Mouse (Mus musculus) frontal cortex, adult 2 months (tissue): ENCODE measurements around the gene Mfsd12. TPM values are rescaled to one million over a fixed set of nuclear protein-coding genes. Genes with fewer than 3 reads are reported as not detected.

Source experiments
- DNase-seq, 2 experiments: peaks; one replicate each; pipeline ENCODE4 v3.0.0; 2022; ENCODE audit warnings: low spot score in 1 of 2; ENCODE audit errors: extremely low spot score in 1 of 2
- polyA plus RNA-seq: library from polyadenylated mRNA; depleted of rRNA; stranded (reverse); fragments of >200 nt; gene quantifications from 2 replicates; pipeline ENCODE4 v1.2.3, GENCODE M21; 2012; rRNA removed

The Mfsd12 gene
- polyA plus RNA-seq, 1 experiment, result 27.5 TPM

DNA sequence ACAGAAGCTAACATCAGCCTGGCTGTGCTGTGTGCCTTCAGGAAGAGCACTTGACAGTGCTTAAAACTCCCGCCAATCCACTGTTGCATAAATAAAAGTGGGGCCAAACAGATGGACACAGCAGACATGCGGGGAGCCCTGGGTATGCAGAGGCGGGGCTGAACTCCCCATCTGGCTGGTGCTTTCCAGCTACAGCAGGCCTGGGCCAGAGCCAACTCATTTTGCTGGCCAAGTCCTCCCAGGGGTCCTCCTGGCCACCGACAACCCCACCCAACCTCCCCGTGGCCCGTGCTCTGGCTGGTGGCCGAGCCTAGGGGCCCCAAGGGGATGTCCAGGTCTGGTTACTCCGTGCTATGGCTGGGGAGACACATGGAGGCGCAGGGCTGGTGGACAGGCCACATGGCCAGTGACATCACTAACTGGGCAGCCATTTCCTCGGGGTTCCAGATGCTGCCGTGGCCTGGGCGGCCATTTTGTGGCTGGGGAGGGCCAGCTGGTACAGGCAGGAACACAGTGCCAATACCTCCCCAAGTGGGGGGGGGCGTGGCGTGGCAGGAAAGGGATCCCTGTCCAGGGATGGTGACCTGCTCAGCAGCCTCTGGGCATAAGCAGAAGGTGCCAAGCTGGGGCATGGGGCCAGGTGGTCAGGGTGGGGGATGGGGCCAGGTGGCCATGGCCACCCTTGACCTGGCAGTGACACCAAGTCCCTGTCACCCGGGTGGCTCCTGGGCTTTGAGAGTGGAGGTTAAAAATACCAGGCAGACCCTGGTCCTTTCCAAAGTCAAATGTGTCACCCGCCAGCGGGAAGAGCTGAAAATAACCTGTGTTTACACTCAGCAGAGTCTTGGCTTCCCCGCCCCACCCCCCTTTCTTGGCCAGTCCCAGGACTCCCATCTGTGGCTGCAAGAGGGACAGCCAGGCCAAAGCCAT, 54.4 kb downstream of the Mfsd12 start:
- peak in 1 of 2 experiments; percentile 71 for DNase-seq

DNA sequence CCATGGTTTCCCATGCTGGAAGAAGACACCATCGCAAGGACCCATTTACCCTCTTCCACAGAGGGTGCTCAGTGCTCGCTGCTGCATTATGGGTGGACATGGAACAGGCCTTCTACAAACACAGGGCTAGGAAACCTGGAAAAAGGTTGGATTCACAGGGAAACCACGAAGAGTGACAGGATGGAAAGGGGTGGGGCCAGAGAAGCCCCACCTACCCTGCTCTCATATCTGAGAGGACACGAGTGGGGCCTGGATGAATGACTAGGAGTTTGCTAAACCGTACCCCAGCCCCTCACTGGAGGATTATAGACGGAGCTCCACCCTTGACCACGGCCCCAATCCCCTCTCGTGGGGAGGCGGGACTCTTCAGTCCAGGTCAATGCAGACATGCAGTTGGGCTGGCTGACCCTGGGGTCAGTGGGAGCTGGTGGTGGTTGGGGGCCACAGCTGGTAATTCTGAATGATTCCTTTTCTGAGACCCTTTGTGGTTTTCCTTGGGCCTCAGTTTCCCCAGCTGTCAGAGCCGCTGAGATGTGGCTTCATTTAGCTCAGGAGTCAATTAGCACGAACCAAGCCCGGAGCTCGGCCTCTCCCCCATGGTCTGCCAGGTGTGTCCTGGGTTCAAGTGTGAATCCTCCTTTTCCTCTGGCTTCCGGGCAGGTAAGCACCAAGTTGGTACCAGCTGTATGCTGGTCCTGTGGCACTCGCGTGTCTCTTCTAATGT, 55.5 kb downstream of the Mfsd12 start:
- DNase-seq, result no peak

DNA sequence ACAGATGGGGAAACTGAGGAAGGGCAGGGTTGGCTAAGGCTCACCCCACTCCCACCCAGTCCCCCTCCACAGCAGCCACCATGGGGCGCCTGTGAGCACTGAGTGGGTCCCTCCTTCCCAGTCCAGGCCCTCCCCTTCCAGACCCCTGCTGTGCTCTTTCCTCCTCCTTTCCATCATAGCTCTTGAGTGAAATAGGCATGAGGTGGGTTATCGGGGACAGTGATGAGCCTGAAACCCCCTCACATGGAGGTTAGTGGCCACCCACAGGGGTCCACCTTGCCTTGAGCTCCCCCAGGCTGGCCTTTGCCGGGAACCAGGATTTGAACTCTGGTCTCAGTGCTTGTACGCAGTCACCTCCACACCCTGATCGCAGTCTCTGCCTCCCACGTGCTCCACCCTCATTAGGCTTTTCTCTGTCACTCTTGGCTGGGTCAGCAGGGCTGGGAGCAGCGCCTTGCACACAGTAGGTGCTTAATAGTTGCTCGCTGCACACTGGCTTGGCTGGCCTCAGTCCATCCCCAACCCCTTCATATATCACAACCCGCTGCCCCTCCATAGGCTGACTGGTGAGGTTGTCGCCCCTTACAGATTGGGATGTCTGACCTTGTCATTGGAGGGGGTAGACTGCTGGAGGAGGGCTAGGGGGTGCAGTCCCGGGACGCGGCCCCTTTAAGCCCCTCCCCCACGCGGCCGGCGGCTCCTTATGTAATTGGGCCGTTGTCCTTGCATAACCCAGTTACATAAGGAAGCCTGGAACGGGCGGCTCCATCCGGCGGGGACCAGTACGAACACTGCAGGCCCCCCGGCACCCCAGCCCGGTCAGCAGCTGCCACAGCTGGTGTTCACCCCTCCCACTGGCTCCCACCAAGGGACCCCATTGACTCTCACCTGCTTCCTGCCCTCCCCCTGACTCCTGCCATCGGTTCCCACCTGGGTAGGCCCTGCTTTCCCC, 56.3 kb downstream of the Mfsd12 start:
- peak in 1 of 2 experiments; percentile 86 for DNase-seq

DNA sequence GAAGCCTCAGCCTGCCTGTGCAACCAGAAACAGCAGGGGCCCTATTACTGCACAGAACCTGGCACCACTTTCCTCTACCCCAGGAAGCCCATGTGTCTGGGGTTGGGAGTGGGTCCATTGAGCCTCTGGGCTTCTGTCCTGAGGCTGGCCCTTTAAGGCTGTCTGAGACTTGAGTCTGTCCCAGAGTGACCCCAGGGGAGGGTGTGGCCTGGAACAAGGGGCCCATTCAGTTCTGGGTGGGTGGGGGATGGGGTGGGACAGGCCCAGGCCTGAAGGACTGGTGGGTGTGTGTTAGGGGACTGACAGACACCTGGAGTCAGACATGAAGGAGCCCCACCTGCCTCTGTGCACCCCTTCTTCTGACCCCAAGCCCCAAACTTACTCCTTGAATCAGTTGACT, 57.4 kb downstream of the Mfsd12 start:
- DNase-seq, result no peak

DNA sequence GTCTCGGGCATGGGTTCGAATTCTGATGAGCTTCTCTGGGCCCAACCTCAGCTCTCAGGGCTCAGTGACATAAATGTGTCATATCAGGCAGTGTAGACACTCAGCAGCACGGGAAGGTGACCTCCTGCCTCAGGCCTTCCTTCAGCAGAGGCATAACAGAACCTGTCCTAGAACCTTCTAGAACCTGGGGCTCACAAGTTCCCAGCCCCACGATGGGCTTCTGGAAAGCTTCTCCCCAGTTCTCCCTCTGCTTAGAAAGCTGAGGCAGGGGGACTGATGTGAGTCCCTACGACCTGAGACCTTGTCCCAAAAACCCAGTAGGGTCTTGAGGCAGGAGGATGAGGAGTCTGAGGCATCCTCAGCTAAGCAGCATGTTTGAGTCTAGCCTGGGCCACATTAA, 57.9 kb downstream of the Mfsd12 start:
- DNase-seq, result no peak

Other genes with a start within 250 kb of the Mfsd12 start
- 45.1 and 46.0 TPM in 2 replicates for gene Zbtb7a, start 222.3 kb upstream of the Mfsd12 start, polyA plus RNA-seq
- gene Pias4, start 189.6 kb upstream of the Mfsd12 start, polyA plus RNA-seq, result 25.7 and 27.4 TPM in 2 replicates
- gene Eef2, start 180.9 kb upstream of the Mfsd12 start, polyA plus RNA-seq, result 1,035 and 1,113 TPM in 2 replicates
- 75.3 and 76.8 TPM in 2 replicates for gene Dapk3, start 174.5 kb upstream of the Mfsd12 start, polyA plus RNA-seq
- gene 4930442H23Rik, start 173.6 kb upstream of the Mfsd12 start, polyA plus RNA-seq, result not detected in 2 replicates
- 0.18 and 0.23 TPM in 2 replicates for gene Nmrk2, start 155.4 kb upstream of the Mfsd12 start, polyA plus RNA-seq
- 164 and 168 TPM in 2 replicates for gene Atcay, start 126.7 kb upstream of the Mfsd12 start, polyA plus RNA-seq
- gene Zfr2, start 124.3 kb upstream of the Mfsd12 start, polyA plus RNA-seq, result 89.1 and 95.9 TPM in 2 replicates
- 365 and 385 TPM in 2 replicates for gene Matk, start 104.6 kb upstream of the Mfsd12 start, polyA plus RNA-seq
- gene Mrpl54, start 90.6 kb upstream of the Mfsd12 start, polyA plus RNA-seq, result 51.7 and 57.4 TPM in 2 replicates
- gene Apba3, start 90.5 kb upstream of the Mfsd12 start, polyA plus RNA-seq, result 46.9 and 49.1 TPM in 2 replicates
- 0.34 and 0.46 TPM in 2 replicates for gene Tjp3, start 65.9 kb upstream of the Mfsd12 start, polyA plus RNA-seq
- 326 and 360 TPM in 2 replicates for gene Pip5k1c, start 64.5 kb upstream of the Mfsd12 start, polyA plus RNA-seq
- gene Cactin, start 36.4 kb upstream of the Mfsd12 start, polyA plus RNA-seq, result 31.5 and 31.9 TPM in 2 replicates
- 2.3 and 3.3 TPM in 2 replicates for gene Tbxa2r, start 28.8 kb upstream of the Mfsd12 start, polyA plus RNA-seq
- 0.96 and 1.1 TPM in 2 replicates for gene Gipc3, start 14.2 kb upstream of the Mfsd12 start, polyA plus RNA-seq
- 36.3 and 40.8 TPM in 2 replicates for gene Hmg20b, start 7.0 kb upstream of the Mfsd12 start, polyA plus RNA-seq
- 0.67 and 0.68 TPM in 2 replicates for gene 4930404N11Rik, start 8.3 kb downstream of the Mfsd12 start, polyA plus RNA-seq
- gene Fzr1, start 21.0 kb downstream of the Mfsd12 start, polyA plus RNA-seq, result 66.9 and 71.6 TPM in 2 replicates
- 92.2 and 105 TPM in 2 replicates for gene Dohh, start 26.9 kb downstream of the Mfsd12 start, polyA plus RNA-seq
- gene Gm48551, start 27.0 kb downstream of the Mfsd12 start, polyA plus RNA-seq, result 6.9 and 8.9 TPM in 2 replicates
- gene Gm48552, start 31.5 kb downstream of the Mfsd12 start, polyA plus RNA-seq, result 7.4 and 10.1 TPM in 2 replicates
- gene Smim24, start 35.6 kb downstream of the Mfsd12 start, polyA plus RNA-seq, result 3.6 and 4.5 TPM in 2 replicates
- gene Nfic, start 98.1 kb downstream of the Mfsd12 start, polyA plus RNA-seq, result 39.6 and 47.7 TPM in 2 replicates
- gene Celf5, start 125.2 kb downstream of the Mfsd12 start, polyA plus RNA-seq, result 345 and 388 TPM in 2 replicates
- gene Ncln, start 138.9 kb downstream of the Mfsd12 start, polyA plus RNA-seq, result 120 and 134 TPM in 2 replicates
- gene S1pr4, start 142.6 kb downstream of the Mfsd12 start, polyA plus RNA-seq, result 0.94 and 1.1 TPM in 2 replicates
- gene Gna15, start 166.7 kb downstream of the Mfsd12 start, polyA plus RNA-seq, result 2.9 and 3.7 TPM in 2 replicates
- 147 and 150 TPM in 2 replicates for gene Gna11, start 187.7 kb downstream of the Mfsd12 start, polyA plus RNA-seq
- 867 and 972 TPM in 2 replicates for gene Aes, start 202.0 kb downstream of the Mfsd12 start, polyA plus RNA-seq
- gene Tle2, start 217.1 kb downstream of the Mfsd12 start, polyA plus RNA-seq, result 120 and 136 TPM in 2 replicates
- 12.8 and 17.4 TPM in 2 replicates for gene Tle6, start 243.6 kb downstream of the Mfsd12 start, polyA plus RNA-seq
- 4.1 and 5.2 TPM in 2 replicates for gene BC025920, start 248.8 kb downstream of the Mfsd12 start, polyA plus RNA-seq